Mouse (Mus musculus): ENCODE results near the gene Etnk2. TPM values are rescaled to one million over a fixed set of nuclear protein-coding genes. Genes with fewer than 3 reads are reported as not detected.

Etnk2 gene
- polyA plus RNA-seq, 1 experiment from 2014 or later, result 21.9 TPM

DNA sequence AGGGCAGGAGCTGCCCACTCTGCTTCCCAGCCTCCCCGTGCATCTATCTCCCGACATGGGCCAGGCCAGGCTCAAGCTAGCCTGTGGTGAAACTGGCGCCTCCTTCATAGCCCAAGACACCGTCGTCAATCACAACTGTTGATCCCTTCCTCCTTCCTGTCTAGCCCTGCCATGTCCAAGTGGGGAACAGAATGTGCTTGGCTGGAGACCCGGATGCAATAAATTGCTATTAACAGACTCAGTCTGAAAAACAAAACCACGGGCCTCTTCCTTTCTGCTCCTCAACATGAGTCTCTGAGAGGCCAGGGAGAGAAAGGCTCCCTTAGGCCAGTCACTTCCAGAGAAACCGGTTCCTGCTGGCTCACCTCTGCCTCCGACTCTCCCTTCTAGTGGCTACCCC, 49.6 kb downstream of the Etnk2 start:
- H3K27me3 ChIP-seq (replicated peaks), result no peaks in the 10 kb centered on the region
- 84% methylated on average over 9 of the region's 9 CpGs for WGBS
- H3K4me2 ChIP-seq, result no peak overlapping the region
- H3K9ac ChIP-seq, result no peak overlapping the region
- no peak for ATAC-seq (replicated peaks)
- H3K27ac ChIP-seq, result no peak overlapping the region
- no peak overlapping the region for H3K4me3 ChIP-seq
- H3K36me3 ChIP-seq (replicated peaks), result no peaks in the 10 kb centered on the region
- H3K9me3 ChIP-seq, result no peaks in the 10 kb centered on the region
- peaks cover 26% of the 10 kb centered on the region for H3K4me1 ChIP-seq

DNA sequence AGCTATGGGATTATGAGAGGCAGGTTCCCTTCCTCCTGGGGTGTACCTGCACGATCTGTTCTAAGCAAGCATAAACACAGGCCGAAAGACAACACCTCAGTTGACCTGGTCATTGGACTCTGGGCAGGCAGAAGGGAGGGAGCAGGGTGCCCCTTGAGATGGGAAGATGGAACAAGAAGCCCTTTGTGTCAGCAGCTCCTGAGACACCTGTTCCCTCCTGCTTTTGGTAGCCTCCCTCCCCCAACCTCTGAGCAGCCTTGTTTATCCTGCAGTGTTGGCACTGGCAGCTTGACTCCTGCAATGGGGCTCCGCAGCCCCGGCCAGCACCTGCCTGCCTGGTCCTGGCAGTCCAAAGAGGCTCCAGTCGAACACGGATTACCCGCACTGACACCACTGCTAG, 51.7 kb downstream of the Etnk2 start:
- H3K9ac ChIP-seq, result no peak overlapping the region
- no peak overlapping the region for H3K27ac ChIP-seq
- WGBS, result 49% methylated on average over 7 of the region's 7 CpGs
- no peaks in the 10 kb centered on the region for H3K9me3 ChIP-seq
- no peak for ATAC-seq (replicated peaks)
- H3K4me1 ChIP-seq, result peaks cover 28% of the 10 kb centered on the region
- H3K4me3 ChIP-seq, result no peak overlapping the region
- no peak overlapping the region for H3K4me2 ChIP-seq
- no peaks in the 10 kb centered on the region for H3K27me3 ChIP-seq (replicated peaks)
- H3K36me3 ChIP-seq (replicated peaks), result no peaks in the 10 kb centered on the region

DNA sequence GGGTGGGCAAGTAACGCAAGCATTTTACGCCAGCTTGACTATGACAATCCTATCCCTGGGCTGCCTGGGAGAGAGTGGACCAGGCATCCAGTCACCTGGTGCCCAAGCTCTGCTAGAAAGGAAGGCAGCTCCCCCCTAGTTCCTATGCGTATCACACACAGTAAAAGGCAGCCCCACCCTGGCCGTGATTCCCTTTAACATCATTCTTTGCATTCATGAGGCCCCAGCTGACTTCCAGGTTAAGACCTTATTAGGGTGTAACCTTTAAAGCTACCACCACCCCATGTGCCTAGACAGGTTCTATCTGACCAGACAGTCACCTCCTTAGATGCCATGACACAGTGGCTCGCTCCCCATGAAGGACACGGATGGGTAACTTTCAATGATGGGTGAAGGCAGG, 52.1 kb downstream of the Etnk2 start:
- Histone ChIP-seq H3K9me3 (no peaks in the 10 kb centered on the region), H3K36me3 (replicated peaks) (no peaks in the 10 kb centered on the region), H3K9ac (no peak overlapping the region), H3K4me2 (no peak overlapping the region), H3K4me3 (no peak overlapping the region), H3K27ac (no peak overlapping the region), H3K27me3 (replicated peaks) (no peaks in the 10 kb centered on the region), H3K4me1 (peaks cover 29% of the 10 kb centered on the region)
- 58% methylated on average over 6 of the region's 6 CpGs for WGBS
- no peak for ATAC-seq (replicated peaks)

DNA sequence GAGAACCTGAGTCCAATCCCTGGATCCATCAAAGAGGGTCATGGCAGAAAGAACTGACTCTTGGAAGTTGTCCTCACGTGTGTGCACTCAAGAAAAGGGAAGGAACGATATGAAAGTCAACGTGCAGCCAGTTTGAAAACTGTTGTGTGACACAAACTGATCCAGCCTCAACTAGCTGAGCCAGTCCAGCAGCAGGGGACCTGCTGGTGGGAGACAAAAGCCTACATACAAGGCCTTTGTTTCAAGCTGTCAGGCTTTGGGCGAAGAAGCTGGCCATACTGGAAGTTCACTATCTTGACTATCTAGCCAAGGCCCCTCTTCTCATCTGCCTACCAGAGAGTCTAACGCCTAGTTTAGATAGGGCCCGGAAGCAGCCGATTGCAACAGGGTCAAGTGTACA, 53.1 kb downstream of the Etnk2 start:
- H3K27ac ChIP-seq, result no peak overlapping the region
- no peak for ATAC-seq (replicated peaks)
- H3K9ac ChIP-seq, result no peak overlapping the region
- H3K27me3 ChIP-seq (replicated peaks), result no peaks in the 10 kb centered on the region
- no peaks in the 10 kb centered on the region for H3K36me3 ChIP-seq (replicated peaks)
- no peak overlapping the region for H3K4me3 ChIP-seq
- no peaks in the 10 kb centered on the region for H3K9me3 ChIP-seq
- peaks cover 39% of the 10 kb centered on the region for H3K4me1 ChIP-seq
- 92% methylated on average over 7 of the region's 7 CpGs for WGBS
- no peak overlapping the region for H3K4me2 ChIP-seq

DNA sequence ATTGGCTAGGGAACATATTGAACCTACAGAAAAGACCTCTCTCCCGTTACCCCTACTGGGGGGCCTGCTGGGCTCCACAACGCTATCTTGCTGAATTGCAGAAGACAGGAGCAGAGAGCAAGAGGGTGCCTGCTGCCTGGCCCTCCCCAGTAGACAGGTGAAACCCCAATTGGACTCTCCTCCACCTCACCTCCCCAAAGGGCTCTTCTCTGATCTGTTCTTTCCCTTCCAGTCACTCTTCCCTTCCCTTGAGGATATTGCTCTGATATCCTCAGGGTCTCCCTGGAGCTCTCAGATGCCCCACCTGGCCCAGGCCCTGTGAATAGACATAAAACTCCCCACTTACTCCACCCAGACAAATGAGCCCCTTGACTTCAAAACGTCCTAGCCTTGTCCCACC, 53.7 kb downstream of the Etnk2 start:
- 82% methylated on average over 3 of the region's 3 CpGs for WGBS
- no peak overlapping the region for H3K27ac ChIP-seq
- H3K4me3 ChIP-seq, result no peak overlapping the region
- no peaks in the 10 kb centered on the region for H3K9me3 ChIP-seq
- no peak overlapping the region for H3K4me2 ChIP-seq
- ATAC-seq (replicated peaks), result no peak
- no peak overlapping the region for H3K9ac ChIP-seq
- H3K4me1 ChIP-seq, result peaks cover 40% of the 10 kb centered on the region
- H3K27me3 ChIP-seq (replicated peaks), result no peaks in the 10 kb centered on the region
- no peaks in the 10 kb centered on the region for H3K36me3 ChIP-seq (replicated peaks)

DNA sequence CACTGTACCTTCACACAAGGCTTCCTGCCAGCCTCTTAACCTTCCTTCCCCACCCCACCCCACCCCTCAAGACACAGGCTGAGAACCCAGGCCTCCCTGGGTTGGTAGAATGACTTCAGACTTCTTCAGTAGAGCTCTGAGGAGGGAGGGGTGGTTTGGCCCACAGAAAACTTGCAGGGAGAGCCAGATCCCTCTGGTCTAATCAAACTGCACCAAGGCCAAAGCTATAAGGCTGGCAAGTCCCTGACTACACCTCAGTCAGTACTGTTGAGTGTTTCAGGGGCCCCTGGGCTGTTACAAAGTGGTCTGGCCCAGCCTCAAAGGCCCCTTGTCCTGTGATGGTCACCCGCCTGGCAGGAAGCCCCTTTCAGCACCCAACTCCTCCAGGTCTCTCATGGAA, 54.2 kb downstream of the Etnk2 start:
- WGBS, result 79% methylated on average over 1 of the region's 1 CpGs
- no peak overlapping the region for H3K9ac ChIP-seq

DNA sequence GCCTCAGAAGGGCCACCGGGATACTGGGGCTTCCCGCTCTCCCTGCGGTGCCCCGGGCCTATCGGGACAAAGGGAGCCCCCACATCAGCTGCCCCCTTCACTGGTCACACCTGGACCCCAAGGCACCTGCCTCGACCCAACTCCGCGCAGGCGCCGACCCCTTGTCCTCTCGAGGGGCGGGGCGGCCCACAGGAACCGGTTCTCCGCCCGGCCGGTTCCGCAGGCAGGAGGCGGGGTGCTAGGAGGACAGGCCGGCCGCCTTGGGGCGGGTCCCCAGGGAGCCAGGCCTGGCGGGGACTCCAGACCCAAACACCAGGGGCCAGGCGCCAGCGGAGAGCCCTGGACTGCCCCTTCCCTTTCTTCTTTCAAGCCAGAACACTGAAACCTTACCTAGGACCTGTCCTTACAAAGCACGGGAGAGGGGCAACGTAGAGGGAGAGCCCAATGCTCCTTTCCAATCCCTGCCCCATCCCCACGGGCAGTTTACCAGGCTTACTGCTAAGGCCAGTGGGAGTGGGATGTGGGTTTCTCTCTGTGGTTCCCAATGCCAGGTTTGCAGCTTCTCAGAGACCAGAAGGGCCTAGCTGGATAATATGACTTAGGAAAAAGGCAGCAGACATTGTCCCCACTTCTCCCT, 54.9 kb downstream of the Etnk2 start:
- WGBS, result 17% methylated on average over 28 of the region's 28 CpGs
- Histone ChIP-seq H3K9me3 (no peaks in the 10 kb centered on the region), H3K4me1 (peaks cover 49% of the 10 kb centered on the region)

More for the DNA sequence above, 54.2 kb downstream of the Etnk2 start:
- Histone ChIP-seq H3K9me3 (no peaks in the 10 kb centered on the region), H3K4me1 (peaks cover 45% of the 10 kb centered on the region), H3K4me2 (peak overlapping the region; percentile 57; the same call in 1 of the 2 replicates), H3K36me3 (replicated peaks) (no peaks in the 10 kb centered on the region), H3K4me3 (no peak overlapping the region; the same call in 1 of the 2 replicates), H3K27ac (no peak overlapping the region), H3K27me3 (replicated peaks) (no peaks in the 10 kb centered on the region)
- no peak for ATAC-seq (replicated peaks)

DNA sequence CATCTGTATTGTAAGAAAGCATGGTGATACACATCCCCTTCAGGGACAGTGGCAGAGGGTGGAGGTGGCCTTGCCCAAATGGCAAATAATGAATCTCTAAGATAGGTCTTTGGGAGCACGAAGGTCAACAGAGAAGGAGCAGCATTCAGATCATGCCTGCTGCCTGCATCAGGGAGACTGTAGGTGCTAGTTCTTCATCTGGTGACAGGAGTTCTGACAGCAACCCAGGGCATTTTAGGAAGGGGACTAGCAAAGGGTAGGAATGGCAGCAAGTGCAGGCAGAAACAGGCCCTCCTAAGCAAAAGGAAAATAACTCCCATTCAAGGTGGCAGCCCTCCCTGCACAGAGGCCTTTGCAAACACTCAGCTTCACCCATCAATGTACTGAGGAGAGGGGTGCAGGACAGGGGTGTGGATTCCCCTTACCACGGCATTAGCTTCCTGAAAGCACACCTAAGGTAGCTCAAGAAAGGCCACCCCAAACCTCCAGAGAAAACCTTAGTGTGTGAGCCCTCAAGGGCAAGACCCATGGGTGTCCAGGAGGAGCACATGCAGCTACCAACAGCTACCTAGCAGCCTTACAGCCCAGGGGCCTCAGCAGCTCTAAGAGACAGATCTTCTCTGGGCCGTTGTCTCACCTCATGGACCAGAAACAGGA, 55.9 kb downstream of the Etnk2 start:
- 69% methylated on average over 3 of the region's 3 CpGs for WGBS
- H3K4me2 ChIP-seq, result no peak overlapping the region
- no peaks in the 10 kb centered on the region for H3K36me3 ChIP-seq (replicated peaks)
- no peaks in the 10 kb centered on the region for H3K9me3 ChIP-seq
- H3K27ac ChIP-seq, result no peak overlapping the region
- ATAC-seq (replicated peaks), result no peak
- H3K4me1 ChIP-seq, result peaks cover 49% of the 10 kb centered on the region
- H3K4me3 ChIP-seq, result no peak overlapping the region
- no peak overlapping the region for H3K9ac ChIP-seq
- no peaks in the 10 kb centered on the region for H3K27me3 ChIP-seq (replicated peaks)

More for the DNA sequence above, 54.9 kb downstream of the Etnk2 start:
- ATAC-seq (replicated peaks), result no peak
- no peaks in the 10 kb centered on the region for H3K36me3 ChIP-seq (replicated peaks)
- H3K4me3 ChIP-seq, result peak overlapping the region; percentile 30
- peak overlapping the region; percentile 33 for H3K9ac ChIP-seq
- H3K27me3 ChIP-seq (replicated peaks), result no peaks in the 10 kb centered on the region
- H3K4me2 ChIP-seq, result peak overlapping the region; percentile 57
- H3K27ac ChIP-seq, result 0 out of 2 replicates have a peak overlapping the region, but pooled peaks have one; percentile 1

DNA sequence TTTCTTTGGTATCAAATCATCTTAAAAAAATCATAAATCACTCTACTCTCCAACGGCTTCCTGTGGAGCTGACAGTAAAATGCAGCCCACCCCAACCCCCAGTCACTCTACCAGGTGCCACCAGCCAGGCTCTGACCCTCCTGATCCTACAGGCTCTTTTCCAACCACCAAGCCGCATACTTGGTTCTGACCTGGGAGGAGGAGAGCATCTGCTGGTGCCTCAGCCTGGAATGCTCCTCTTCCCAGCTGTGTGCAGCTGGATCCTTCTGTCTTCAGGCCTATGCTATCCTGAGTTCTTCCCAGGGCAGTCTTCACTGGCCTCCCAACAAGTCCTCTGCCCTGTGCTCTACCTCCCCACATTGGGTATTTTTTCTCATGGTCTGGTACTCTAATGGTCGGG, 57.1 kb downstream of the Etnk2 start:
- Histone ChIP-seq H3K4me2 (no peak overlapping the region), H3K27me3 (replicated peaks) (no peaks in the 10 kb centered on the region), H3K9ac (no peak overlapping the region), H3K4me3 (no peak overlapping the region), H3K36me3 (replicated peaks) (no peaks in the 10 kb centered on the region), H3K4me1 (peaks cover 42% of the 10 kb centered on the region), H3K27ac (no peak overlapping the region), H3K9me3 (no peaks in the 10 kb centered on the region)
- ATAC-seq (replicated peaks), result no peak
- 77% methylated on average over 3 of the region's 3 CpGs for WGBS

DNA sequence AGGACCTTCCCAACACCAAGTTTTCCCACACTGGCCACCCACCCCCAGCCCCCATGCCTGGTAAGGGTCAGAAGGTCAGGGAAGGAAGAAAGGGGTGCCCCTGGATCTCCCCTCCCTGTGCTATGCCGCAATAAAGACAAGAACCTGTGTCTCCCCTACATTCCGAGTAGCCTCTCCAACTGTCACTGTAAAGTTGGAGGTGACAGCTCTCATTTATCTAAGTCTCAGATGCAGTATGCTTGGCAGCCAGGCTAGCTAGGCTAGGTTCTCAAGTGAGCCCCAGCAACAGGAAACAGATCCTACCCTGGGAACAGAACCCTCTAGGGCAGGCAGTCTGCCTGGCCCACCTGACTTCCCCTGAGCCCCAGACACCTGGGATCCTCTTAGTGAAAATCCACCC, 57.7 kb downstream of the Etnk2 start:
- peaks cover 41% of the 10 kb centered on the region for H3K4me1 ChIP-seq
- H3K36me3 ChIP-seq (replicated peaks), result no peaks in the 10 kb centered on the region
- H3K27me3 ChIP-seq (replicated peaks), result no peaks in the 10 kb centered on the region
- WGBS, result 31% methylated on average over 2 of the region's 2 CpGs
- no peak overlapping the region for H3K4me3 ChIP-seq
- H3K9ac ChIP-seq, result no peak overlapping the region
- H3K4me2 ChIP-seq, result peak overlapping the region; percentile 99; the same call in 1 of the 2 replicates
- H3K27ac ChIP-seq, result no peak overlapping the region
- ATAC-seq (replicated peaks), result no peak
- H3K9me3 ChIP-seq, result no peaks in the 10 kb centered on the region

DNA sequence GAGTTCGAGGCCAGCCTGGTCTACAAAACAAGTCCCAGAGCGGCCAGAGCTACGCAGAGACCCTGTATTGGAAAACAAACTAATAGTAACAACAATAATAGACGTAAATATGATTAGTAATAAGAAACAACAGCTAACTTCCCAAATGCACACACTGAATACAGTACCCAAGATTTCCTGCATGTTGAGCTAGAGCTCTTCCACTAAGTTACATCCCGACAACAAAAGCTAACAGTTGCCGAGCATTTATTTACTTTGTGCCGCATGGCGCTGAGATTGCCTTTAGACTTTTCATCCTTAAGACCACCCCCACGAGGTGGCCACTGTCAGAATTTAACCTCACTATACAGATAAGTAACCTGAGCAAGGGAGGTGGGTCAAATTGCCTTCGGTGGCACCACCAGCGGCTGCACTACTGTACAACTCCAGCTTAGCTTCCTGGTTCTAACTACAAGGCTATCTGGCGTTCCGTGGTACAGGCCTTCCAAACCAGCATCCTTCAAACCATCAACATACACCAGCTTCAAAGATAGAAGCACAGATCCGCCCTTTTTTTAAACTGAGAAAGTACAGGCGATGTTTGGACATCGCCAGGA, 58.7 kb downstream of the Etnk2 start:
- H3K27ac ChIP-seq, result peak overlapping the region; percentile 84; the same call in 1 of the 2 replicates
- ATAC-seq (replicated peaks), result no peak
- H3K36me3 ChIP-seq (replicated peaks), result no peaks in the 10 kb centered on the region

DNA sequence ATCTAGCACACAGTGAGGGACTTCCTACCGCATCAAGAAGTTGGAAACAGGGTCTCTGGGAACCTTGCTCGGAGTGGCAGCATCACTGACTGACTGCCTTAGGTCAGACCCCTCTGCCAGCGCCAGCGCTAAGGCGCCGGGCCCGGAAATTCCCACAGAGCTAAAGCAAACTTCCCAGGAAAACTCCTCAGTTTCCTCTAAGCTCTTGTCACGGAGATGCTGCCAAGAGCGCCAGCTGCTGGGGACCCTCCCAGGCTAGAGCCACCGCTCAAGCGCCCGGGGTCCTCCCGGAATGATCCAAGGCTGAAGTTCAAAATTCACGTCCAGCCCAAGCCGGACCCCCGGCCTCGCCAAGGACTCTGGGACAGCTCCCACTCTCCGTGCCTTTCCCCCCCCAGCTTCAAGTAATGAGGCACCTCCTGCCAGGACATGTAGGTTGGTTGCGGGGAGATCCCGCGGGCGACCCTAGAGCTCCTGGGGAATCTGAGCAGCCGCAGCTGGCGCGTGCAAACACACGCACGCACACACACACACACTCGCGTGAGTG, 59.3 kb downstream of the Etnk2 start:
- no peaks in the 10 kb centered on the region for H3K27me3 ChIP-seq (replicated peaks)
- no peaks in the 10 kb centered on the region for H3K9me3 ChIP-seq
- ATAC-seq (replicated peaks), result peak; percentile 22
- H3K27ac ChIP-seq, result peak overlapping the region; percentile 84
- H3K4me2 ChIP-seq, result peak overlapping the region; percentile 99
- peak overlapping the region; percentile 80 for H3K4me3 ChIP-seq
- under 1% methylated on average over 29 of the region's 29 CpGs for WGBS
- H3K9ac ChIP-seq, result peak overlapping the region; percentile 75
- H3K4me1 ChIP-seq, result peaks cover 36% of the 10 kb centered on the region
- H3K36me3 ChIP-seq (replicated peaks), result no peaks in the 10 kb centered on the region

More for the DNA sequence above, 58.7 kb downstream of the Etnk2 start:
- WGBS, result 26% methylated on average over 16 of the region's 16 CpGs
- Histone ChIP-seq H3K4me3 (peak overlapping the region; percentile 80), H3K9ac (no peak overlapping the region), H3K27me3 (replicated peaks) (no peaks in the 10 kb centered on the region), H3K9me3 (no peaks in the 10 kb centered on the region), H3K4me1 (peaks cover 41% of the 10 kb centered on the region), H3K4me2 (peak overlapping the region; percentile 99)
